Mouse (Mus musculus) small intestine, adult 2 months (tissue): ENCODE results near the gene Aurkb. TPM values are rescaled to one million over a fixed set of nuclear protein-coding genes. Genes with fewer than 3 reads are reported as not detected.

Source experiments
- H3K27ac ChIP-seq: fragments of 200-500 bp; 2 replicates; pipeline ENCODE4 v1.5.1; 2012; ENCODE audit warnings: low read depth, low read length, control low read depth, inconsistent platforms; ENCODE audit not compliant: insufficient read depth
- H3K27me3 ChIP-seq: fragments of 200-500 bp; 2 replicates; pipeline ENCODE4 v1.6.1; 2012; ENCODE audit warnings: mild to moderate bottlenecking, moderate library complexity, low read length, inconsistent platforms; ENCODE audit not compliant: control insufficient read depth, insufficient read depth
- H3K36me3 ChIP-seq: fragments of 200-500 bp; 2 replicates; pipeline ENCODE4 v1.6.1; 2012; ENCODE audit warnings: mild to moderate bottlenecking, low read length, control low read depth, inconsistent platforms; ENCODE audit not compliant: control insufficient read depth, insufficient read depth
- H3K4me1 ChIP-seq: fragments of 200-500 bp; 2 replicates; pipeline ENCODE4 v1.6.1; 2012; ENCODE audit warnings: low read length, inconsistent platforms, mixed read lengths; ENCODE audit not compliant: control insufficient read depth, insufficient read depth, insufficient read length
- H3K4me3 ChIP-seq: fragments of 200-500 bp; 2 replicates; pipeline ENCODE4 v1.5.1; 2012; ENCODE audit warnings: low read depth, mild to moderate bottlenecking, control low read depth, inconsistent platforms, low read length, moderate library complexity
- CTCF ChIP-seq: fragments of 200-500 bp; IDR thresholded peaks from 2 replicates; pipeline ENCODE4 v1.5.1; 2012; ENCODE audit warnings: low read depth, mild to moderate bottlenecking, control low read depth, inconsistent platforms, low read length, moderate library complexity, mixed read lengths; ENCODE audit not compliant: insufficient replicate concordance, insufficient read length; ENCODE audit errors: extremely low read depth
- POLR2A ChIP-seq: fragments of 200-500 bp; IDR thresholded peaks from 2 replicates; pipeline ENCODE4 v1.6.1; 2012; ENCODE audit warnings: low read depth, mild to moderate bottlenecking, control low read depth, inconsistent platforms, low read length, moderate library complexity
- WGBS: fragments of 180-500 bp; shearing (Covaris S2); methylation state at CpG from one replicate; pipeline ENCODE4 v1.1.7; 2018; 5-methylcytosine and 5-hydroxymethylcytosine counted together
- polyA plus RNA-seq: library from polyadenylated mRNA; depleted of rRNA; stranded (reverse); fragments of >200 nt; gene quantifications from 2 replicates; pipeline ENCODE4 v1.2.3, GENCODE M21; 2012

Gene Aurkb
- polyA plus RNA-seq, 1 experiment, result 30.8 TPM

GRCm38 (mm10) chr11:69085608-69086007 is 40.2 kb downstream of the Aurkb start:
- peaks cover 6% of the 10 kb centered on the region; the same call in 1 of the 2 replicates for H3K36me3 ChIP-seq
- WGBS, result 57% methylated on average over 6 of the region's 6 CpGs
- no peak for TF ChIP-seq CTCF
- TF ChIP-seq POLR2A, result no peak

GRCm38 (mm10) chr11:69086390-69086789 is 40.9 kb downstream of the Aurkb start:
- Histone ChIP-seq H3K4me1 (peaks cover 6% of the 10 kb centered on the region), H3K27me3 (no peaks in the 10 kb centered on the region), H3K27ac (no peak overlapping the region), H3K36me3 (peaks cover 6% of the 10 kb centered on the region; the same call in 1 of the 2 replicates), H3K4me3 (no peak overlapping the region)
- WGBS, result 56% methylated on average over 6 of the region's 6 CpGs
- TF ChIP-seq POLR2A (no peak), CTCF (no peak)

More at GRCm38 (mm10) chr11:69085608-69086007, 40.2 kb downstream of the Aurkb start:
- Histone ChIP-seq H3K4me3 (no peak overlapping the region), H3K27ac (no peak overlapping the region), H3K4me1 (peaks cover 7% of the 10 kb centered on the region), H3K27me3 (no peaks in the 10 kb centered on the region)

GRCm38 (mm10) chr11:69087082-69087481 is 41.6 kb downstream of the Aurkb start:
- peaks cover 6% of the 10 kb centered on the region for H3K4me1 ChIP-seq
- H3K4me3 ChIP-seq, result no peak overlapping the region
- TF ChIP-seq CTCF, result no peak
- TF ChIP-seq POLR2A, result no peak
- no peak overlapping the region for H3K27ac ChIP-seq
- WGBS, result 75% methylated on average over 4 of the region's 4 CpGs
- no peaks in the 10 kb centered on the region for H3K27me3 ChIP-seq
- H3K36me3 ChIP-seq, result peaks cover 6% of the 10 kb centered on the region; the same call in 1 of the 2 replicates

- H3K27ac ChIP-seq, result peak overlapping the region; percentile 52; the same call in 1 of the 2 replicates
- no peak for TF ChIP-seq POLR2A
- no peak for TF ChIP-seq CTCF
- peaks cover 8% of the 10 kb centered on the region; the same call in 1 of the 2 replicates for H3K36me3 ChIP-seq
- no peaks in the 10 kb centered on the region for H3K27me3 ChIP-seq
- 86% methylated on average over 2 of the region's 2 CpGs for WGBS
- H3K4me1 ChIP-seq, result peaks cover 8% of the 10 kb centered on the region
- no peak overlapping the region for H3K4me3 ChIP-seq
These were observed 42.1 kb downstream of the Aurkb start for GRCm38 (mm10) chr11:69087597-69087996.

GRCm38 (mm10) chr11:69088103-69088855 is 42.8 kb downstream of the Aurkb start, which contains the start of gene Vamp2:
Gene Vamp2 (plus strand): TSS chr11:69088490.
- Histone ChIP-seq H3K4me1 (peaks cover 9% of the 10 kb centered on the region), H3K4me3 (peak within 1 kb of the TSS; percentile 93), H3K27me3 (no peaks in the 10 kb centered on the region), H3K27ac (peak within 1 kb of the TSS; percentile 90), H3K36me3 (peaks cover 9% of the 10 kb centered on the region; the same call in 1 of the 2 replicates)
- WGBS, result under 1% methylated on average over 66 of the region's 67 CpGs
- TF ChIP-seq CTCF (no peak), POLR2A (no peak)

- WGBS, result 5% methylated on average over 25 of the region's 25 CpGs
- Histone ChIP-seq H3K27me3 (no peaks in the 10 kb centered on the region), H3K27ac (peak overlapping the region; percentile 90), H3K36me3 (peaks cover 9% of the 10 kb centered on the region; the same call in 1 of the 2 replicates), H3K4me3 (peak overlapping the region; percentile 93), H3K4me1 (peaks cover 9% of the 10 kb centered on the region)
- TF ChIP-seq POLR2A (no peak), CTCF (no peak)
These were observed 43.6 kb downstream of the Aurkb start for GRCm38 (mm10) chr11:69088856-69089615.
